Mouse (Mus musculus): ENCODE data around the gene Mapk7.

GRCm38 (mm10) chr11:61490944-61491520 lies 3.2 kb downstream of the Mapk7 start:
- TF ChIP-seq CTCF (conservative IDR thresholded peaks at IDR 0.05 in 1 of 2, IDR thresholded peaks at IDR 0.05 in 1 of 2; ENCODE audit: low read depth in 2 of 2, low read length in 2 of 2): no peak
- no peak for TF ChIP-seq EP300 (IDR thresholded peaks at IDR 0.05; ENCODE audit: low read length)
- TF ChIP-seq MAFK (IDR thresholded peaks at IDR 0.05; ENCODE audit: insufficient replicate concordance, low read length): no peak
- TF ChIP-seq POLR2A (IDR thresholded peaks at IDR 0.05; ENCODE audit: low read depth, low read length): no peak
- no peak for TF ChIP-seq NRF1 (IDR thresholded peaks at IDR 0.05; ENCODE audit: low read depth, low read length)
- no peak for TF ChIP-seq KAT2A (IDR thresholded peaks at IDR 0.05; ENCODE audit: insufficient replicate concordance, low read length)
- TF ChIP-seq GABPA (IDR thresholded peaks at IDR 0.05; ENCODE audit: insufficient replicate concordance, low read depth, low read length): no peak
- no peak for TF ChIP-seq MAZ (IDR thresholded peaks at IDR 0.05; ENCODE audit: low read depth, low read length)
- no peak for TF ChIP-seq USF1 (IDR thresholded peaks at IDR 0.05; ENCODE audit: low read depth, low read length)
- TF ChIP-seq TCF12 (IDR thresholded peaks at IDR 0.05; ENCODE audit: low read depth, low read length): no peak
- no peak for TF ChIP-seq SIN3A (IDR thresholded peaks at IDR 0.05; ENCODE audit: low read length)
- no peak for TF ChIP-seq ZNF384 (IDR thresholded peaks at IDR 0.05; ENCODE audit: low read depth, low read length)
